Mouse (Mus musculus) cerebellum, adult 11-12 months (tissue): Measurements from ENCODE around the gene BC025920.
A peak's percentile ranks its signal among the peaks of the same experiment; 100 is the strongest.

ENCODE experiments used
- DNase-seq: peaks from one replicate; pipeline ENCODE4 v3.0.0; 2022

Gene BC025920

GRCm38 (mm10) chr10:81574081-81575056, 31.7 kb upstream of the BC025920 start, which contains the start of gene Tle2:
TSS of gene Tle2 (plus strand) at chr10:81574561.
- peak; percentile 80 for DNase-seq

- DNase-seq = peak; percentile 78
Observed at GRCm38 (mm10) chr10:81575208-81575631, 30.9 kb upstream of the BC025920 start.

DNA sequence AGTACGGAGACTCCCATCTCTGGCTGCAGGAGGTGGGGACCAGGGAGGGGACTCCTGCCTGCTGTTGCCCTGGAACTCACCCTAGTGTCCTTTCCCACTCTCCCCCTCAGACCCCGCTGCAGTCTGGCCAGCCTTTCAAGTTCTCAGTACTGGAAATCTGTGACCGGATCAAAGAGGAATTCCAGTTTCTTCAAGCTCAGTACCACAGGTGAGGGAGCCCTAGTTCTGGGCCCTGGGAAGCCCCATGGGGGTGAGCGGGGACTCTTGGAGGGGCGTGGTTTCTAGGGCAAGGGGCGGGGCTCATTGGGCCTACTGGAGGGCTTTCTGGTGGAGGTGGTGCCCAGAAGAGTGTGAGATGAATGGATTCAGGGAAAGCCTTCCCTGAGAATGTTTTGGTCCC, 30.4 kb upstream of the BC025920 start:
- peak; percentile 75 for DNase-seq

- DNase-seq = peak; percentile 75
Observed at GRCm38 (mm10) chr10:81579967-81580366, 26.1 kb upstream of the BC025920 start.

DNA sequence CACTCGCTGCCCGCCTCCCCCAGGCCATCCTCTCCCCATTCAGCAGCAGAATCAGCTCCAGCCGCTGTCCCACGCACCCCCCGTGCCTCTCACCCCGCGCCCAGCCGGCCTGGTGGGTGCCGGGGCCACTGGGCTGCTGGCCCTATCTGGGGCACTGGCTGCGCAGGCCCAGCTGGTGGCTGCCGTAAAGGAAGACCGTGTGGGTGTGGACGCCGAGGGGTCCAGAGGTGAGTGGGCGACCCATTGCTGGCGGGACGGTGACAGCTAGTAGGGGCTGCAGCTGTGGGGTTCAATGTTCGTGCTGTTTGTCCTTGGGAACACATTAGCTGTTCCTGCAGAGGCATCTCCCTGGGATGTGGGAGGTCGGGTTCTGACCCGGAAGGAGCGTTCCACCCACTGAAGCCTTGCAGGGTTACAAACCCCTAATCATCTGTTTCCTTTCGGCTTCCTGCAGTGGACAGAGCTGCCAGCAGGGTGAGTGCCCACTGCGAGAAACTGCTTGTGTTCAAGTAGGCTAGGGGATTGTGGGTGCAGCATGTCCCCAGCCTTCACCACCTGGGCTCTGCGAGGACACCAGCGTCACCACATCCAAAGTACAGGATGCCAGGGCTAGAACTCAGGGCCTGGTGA, 25.5 kb upstream of the BC025920 start:
- DNase-seq = no peak

- DNase-seq = no peak
Observed at GRCm38 (mm10) chr10:81583347-81583746, 22.7 kb upstream of the BC025920 start.

- peak; percentile 32 for DNase-seq
Observed at GRCm38 (mm10) chr10:81588739-81589138, 17.3 kb upstream of the BC025920 start.

GRCm38 (mm10) chr10:81591846-81592245, 14.2 kb upstream of the BC025920 start:
- DNase-seq = peak; percentile 70

GRCm38 (mm10) chr10:81592631-81593030, 13.4 kb upstream of the BC025920 start:
- peak; percentile 60 for DNase-seq

DNA sequence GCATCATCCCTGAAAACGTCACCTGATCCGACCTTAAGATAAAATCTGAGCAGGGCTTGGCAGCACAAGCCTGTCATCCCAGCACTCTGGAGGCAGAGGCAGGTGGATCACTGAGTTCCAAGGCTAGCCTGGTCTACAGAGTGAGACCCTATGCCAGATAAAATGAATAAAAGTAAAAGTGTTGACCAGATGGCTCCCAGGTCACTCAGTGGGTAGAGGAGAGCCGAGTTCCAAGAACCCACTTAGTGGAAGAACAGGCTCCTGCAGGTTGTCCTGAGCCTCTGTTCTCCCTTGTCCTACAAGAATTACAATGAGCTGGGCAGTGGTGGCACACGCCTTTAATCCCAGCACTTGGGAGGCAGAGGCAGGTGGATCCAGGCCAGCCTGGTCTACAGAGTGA, 12.8 kb upstream of the BC025920 start:
- peak; percentile 42 for DNase-seq

- peak; percentile 84 for DNase-seq
Observed at GRCm38 (mm10) chr10:81593935-81594334, 12.1 kb upstream of the BC025920 start.

DNA sequence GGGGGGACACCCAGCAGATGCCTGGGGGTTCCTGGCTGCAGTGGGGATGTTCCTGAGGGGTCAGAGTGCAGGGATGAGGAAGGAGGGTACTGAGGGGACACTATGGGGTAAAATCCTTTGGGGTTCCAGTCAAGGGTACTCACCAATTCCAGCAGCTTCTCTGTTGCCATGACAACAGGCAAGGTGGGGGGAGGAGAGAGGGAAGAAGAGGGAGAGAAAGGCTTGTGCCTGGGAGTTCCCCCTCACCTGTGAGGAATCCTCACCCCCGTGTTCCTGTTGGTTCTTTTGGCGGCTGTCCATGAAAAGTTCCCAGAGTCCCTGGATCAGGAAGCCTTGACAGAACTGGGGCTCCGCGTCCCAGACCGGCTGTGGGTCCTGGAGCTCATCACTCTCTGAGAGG, 10.5 kb upstream of the BC025920 start:
- peak; percentile 60 for DNase-seq

DNA sequence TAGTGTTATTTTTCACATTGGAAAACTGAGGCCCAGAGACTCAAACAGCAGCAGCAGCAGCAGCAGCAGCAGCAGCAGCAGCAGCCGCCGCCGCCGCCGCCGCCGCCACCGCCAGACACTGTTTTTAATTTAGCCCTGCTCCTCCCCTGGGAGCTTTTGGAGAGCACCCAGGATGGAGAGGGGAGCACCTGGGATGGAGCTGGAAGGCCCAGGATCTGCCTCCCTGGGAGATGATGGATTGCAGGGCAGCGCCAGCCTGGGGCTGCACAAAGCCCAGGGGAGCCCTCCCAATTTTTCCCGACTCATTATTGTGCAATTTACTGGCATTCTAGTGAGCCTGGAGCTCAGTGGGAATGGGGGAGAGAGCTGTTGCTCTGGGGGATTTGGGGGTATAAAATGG, 9.5 kb upstream of the BC025920 start:
- peak; percentile 34 for DNase-seq

GRCm38 (mm10) chr10:81597137-81597950, 8.7 kb upstream of the BC025920 start:
- DNase-seq = peak; percentile 46

DNA sequence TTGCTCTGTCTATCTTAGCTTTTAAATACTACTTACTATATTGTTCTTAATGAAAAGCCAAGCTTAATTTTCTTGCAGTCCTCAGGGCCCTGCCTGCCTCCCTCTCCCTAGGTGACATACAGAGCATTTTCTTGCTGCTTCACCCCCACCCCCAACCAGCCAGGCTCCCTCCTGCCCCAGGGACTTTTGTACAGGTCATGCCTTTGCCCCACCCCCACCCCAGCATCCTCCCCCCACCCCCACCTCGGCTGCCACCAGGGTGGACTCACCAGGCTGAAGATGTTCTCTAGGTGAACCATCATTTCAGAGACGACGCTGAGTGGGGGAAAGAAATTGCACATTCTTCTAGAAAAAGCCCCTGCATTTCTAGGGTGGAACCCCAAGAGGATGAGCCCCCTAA, 7.7 kb upstream of the BC025920 start:
- no peak for DNase-seq

- peak; percentile 34 for DNase-seq
Observed at GRCm38 (mm10) chr10:81598871-81599270, 7.2 kb upstream of the BC025920 start.

DNA sequence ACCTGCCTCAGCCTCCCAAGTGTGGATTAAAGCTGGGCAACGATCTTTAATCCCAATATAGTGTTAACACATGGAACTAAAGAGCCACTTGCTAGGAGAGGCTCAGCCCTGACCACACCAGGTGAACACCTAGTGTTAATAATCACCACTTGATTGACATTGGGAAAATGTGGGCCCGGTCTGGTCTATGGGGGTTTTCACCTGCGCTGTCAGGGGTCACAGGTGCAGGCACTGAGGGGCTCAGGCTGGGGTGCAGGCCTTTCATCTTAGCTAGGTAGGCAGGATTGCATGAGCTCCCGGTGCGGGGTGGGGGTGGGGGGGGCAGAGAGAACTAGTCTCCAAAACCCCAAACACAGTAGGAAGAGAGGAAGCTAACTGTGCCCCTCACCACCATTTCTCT, 6.4 kb upstream of the BC025920 start:
- peak; percentile 54 for DNase-seq

GRCm38 (mm10) chr10:81600096-81600495, 6.0 kb upstream of the BC025920 start:
- DNase-seq = peak; percentile 62

DNA sequence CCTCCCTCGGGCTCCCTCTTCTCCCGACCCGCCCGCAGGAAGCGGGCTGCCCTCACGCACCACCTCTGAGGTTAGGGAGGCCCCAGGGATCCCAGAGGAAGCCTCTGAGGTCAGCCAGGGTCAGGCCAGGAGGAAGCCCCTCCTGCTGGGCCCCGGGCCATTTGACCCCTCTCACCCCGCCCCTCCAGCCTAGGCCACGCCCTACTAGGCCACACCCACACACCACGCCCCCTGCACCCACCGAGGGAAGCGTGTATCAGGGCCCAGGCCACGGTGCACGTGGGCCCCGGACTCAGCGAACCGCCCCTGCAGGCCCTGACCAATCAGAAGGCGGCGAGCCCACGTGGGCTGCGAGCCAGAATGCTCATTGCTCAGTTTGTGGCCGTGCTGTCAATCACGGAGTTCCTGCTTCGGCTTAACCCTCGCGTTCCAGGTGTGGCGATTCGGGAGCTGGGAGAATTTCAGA, 5.3 kb upstream of the BC025920 start, which contains the start of gene Tle6:
Gene Tle6 (minus strand): TSS at position 336 of the 466 bp plus-strand sequence.
- peak; percentile 95 for DNase-seq

GRCm38 (mm10) chr10:81601396-81601905, 4.6 kb upstream of the BC025920 start:
- peak; percentile 62 for DNase-seq

- DNase-seq = peak; percentile 70
Observed at GRCm38 (mm10) chr10:81602741-81603151, 3.3 kb upstream of the BC025920 start.
